Mouse (Mus musculus): Measurements from ENCODE around the gene Rxfp1. TPM values are rescaled to one million over a fixed set of nuclear protein-coding genes. Genes with fewer than 3 reads are reported as not detected.
"Not testable (repeated sequence)": the region's sequence is repeated elsewhere in the genome, so short reads cannot be mapped to it uniquely, and the experiment has no call there.

Gene Rxfp1
- polyA plus RNA-seq, 1 experiment from 2014 or later = 0.10 TPM

- Histone ChIP-seq H3K4me2 (replicated peaks) (no peak overlapping the region), H3K4me3 (replicated peaks) (no peak overlapping the region), H3K27me3 (replicated peaks) (no peaks in the 10 kb centered on the region), H3K27ac (no peak overlapping the region), H3K36me3 (no peaks in the 10 kb centered on the region), H3K4me1 (replicated peaks) (no peaks in the 10 kb centered on the region), H3K9me3 (no peaks in the 10 kb centered on the region), H3K9ac (no peak overlapping the region)
- ATAC-seq = no peak
- WGBS = 82% methylated on average over 8 of the region's 8 CpGs
Measured at GRCm38 (mm10) chr3:79706436-79706835, 31.2 kb downstream of the Rxfp1 start.

DNA sequence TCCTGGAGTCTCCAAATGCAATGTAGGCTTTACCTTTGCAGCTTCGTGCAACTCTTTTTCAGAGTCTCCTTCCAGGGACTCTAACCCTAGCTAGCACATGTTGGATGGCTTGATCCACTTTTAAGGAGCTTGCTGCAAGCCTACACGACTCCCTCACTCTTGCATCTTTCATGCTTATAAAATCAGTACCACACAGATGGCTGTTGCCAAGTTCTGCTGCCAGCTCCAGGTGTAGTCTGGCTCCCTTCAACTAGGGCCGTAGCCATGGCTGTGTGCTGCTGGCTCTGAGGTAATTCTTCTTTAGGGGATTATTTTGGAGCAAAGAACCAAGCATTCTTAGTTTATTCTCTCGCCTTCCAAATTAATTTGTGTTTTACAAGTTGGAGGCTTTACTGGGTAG lies 34.5 kb downstream of the Rxfp1 start:
- 81% methylated on average over 4 of the region's 4 CpGs for WGBS
- H3K4me3 ChIP-seq (replicated peaks) = no peak overlapping the region

DNA sequence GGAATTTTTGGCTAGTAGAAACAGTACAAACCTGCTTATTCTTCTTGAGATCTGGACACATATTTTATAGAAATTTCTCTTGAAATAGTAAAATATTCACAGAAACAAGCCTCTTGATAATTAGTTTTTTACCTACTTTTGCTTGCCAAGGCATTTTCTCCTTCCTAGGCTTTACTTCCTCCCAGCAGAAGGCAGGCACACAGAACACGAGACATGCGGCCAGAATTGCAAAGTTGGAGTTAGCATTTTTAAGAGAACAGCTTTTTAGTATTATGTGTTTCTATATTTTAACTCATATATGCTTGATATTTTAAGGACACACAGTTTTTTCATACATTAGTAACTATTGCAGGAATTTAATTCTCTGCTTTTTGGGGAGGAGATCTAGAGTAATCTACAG lies 45.7 kb downstream of the Rxfp1 start:
- H3K27ac ChIP-seq = no peak overlapping the region
- no peak for ATAC-seq
- WGBS = 88% methylated on average over 2 of the region's 2 CpGs
- no peaks in the 10 kb centered on the region for H3K9me3 ChIP-seq
- no peak overlapping the region for H3K4me2 ChIP-seq (replicated peaks)
- H3K4me1 ChIP-seq (replicated peaks) = no peaks in the 10 kb centered on the region
- H3K9ac ChIP-seq = no peak overlapping the region
- H3K36me3 ChIP-seq = no peaks in the 10 kb centered on the region
- no peak overlapping the region for H3K4me3 ChIP-seq (replicated peaks)
- H3K27me3 ChIP-seq (replicated peaks) = no peaks in the 10 kb centered on the region

More for the DNA sequence above, 34.5 kb downstream of the Rxfp1 start:
- Histone ChIP-seq H3K4me2 (replicated peaks) (no peak overlapping the region), H3K4me1 (replicated peaks) (no peaks in the 10 kb centered on the region), H3K9ac (no peak overlapping the region), H3K27me3 (replicated peaks) (no peaks in the 10 kb centered on the region), H3K36me3 (no peaks in the 10 kb centered on the region), H3K27ac (no peak overlapping the region), H3K9me3 (no peaks in the 10 kb centered on the region)
- ATAC-seq = no peak

- H3K4me2 ChIP-seq (replicated peaks) = no peak overlapping the region
- H3K27ac ChIP-seq = no peak overlapping the region
- no peaks in the 10 kb centered on the region for H3K36me3 ChIP-seq
- no peaks in the 10 kb centered on the region for H3K27me3 ChIP-seq (replicated peaks)
- no peak for ATAC-seq
- 88% methylated on average over 9 of the region's 9 CpGs for WGBS
- no peak overlapping the region for H3K4me3 ChIP-seq (replicated peaks)
- H3K4me1 ChIP-seq (replicated peaks) = no peaks in the 10 kb centered on the region
- no peaks in the 10 kb centered on the region for H3K9me3 ChIP-seq
- no peak overlapping the region for H3K9ac ChIP-seq
Measured at GRCm38 (mm10) chr3:79690111-79690651, 47.5 kb downstream of the Rxfp1 start.

DNA sequence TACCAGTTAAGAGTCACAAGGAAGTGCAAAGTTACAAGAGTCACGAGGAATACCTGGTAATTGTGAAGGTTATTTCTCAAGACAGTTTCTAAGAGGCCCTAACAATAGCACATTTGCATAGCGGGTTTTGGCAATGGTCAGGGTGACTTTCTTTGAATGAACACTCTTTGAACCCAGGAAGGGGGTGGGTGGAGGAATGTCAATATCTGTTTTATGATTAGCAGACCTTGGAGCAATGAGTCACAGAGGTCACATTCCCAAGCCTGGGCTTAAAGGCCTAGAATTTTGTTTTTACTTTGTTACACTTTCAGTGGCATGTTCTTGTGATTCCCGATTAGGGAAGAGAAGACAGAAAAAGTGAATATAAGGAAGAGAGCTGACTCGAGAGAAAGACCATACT lies 49.6 kb downstream of the Rxfp1 start:
- not testable (repeated sequence) for H3K27me3 ChIP-seq (replicated peaks); H3K4me3 ChIP-seq (replicated peaks); H3K4me1 ChIP-seq (replicated peaks); H3K9me3 ChIP-seq; ATAC-seq; H3K36me3 ChIP-seq; H3K9ac ChIP-seq; H3K27ac ChIP-seq; H3K4me2 ChIP-seq (replicated peaks)
- WGBS = 80% methylated on average over 4 of the region's 4 CpGs

GRCm38 (mm10) chr3:79683529-79683928 lies 54.2 kb downstream of the Rxfp1 start:
- H3K9me3 ChIP-seq = no peaks in the 10 kb centered on the region
- WGBS = 49% methylated on average over 8 of the region's 8 CpGs
- H3K27me3 ChIP-seq (replicated peaks) = no peaks in the 10 kb centered on the region
- H3K4me3 ChIP-seq (replicated peaks) = no peak overlapping the region
- no peak overlapping the region for H3K9ac ChIP-seq
- H3K4me1 ChIP-seq (replicated peaks) = no peaks in the 10 kb centered on the region
- H3K4me2 ChIP-seq (replicated peaks) = no peak overlapping the region
- ATAC-seq = no peak
- H3K27ac ChIP-seq = no peak overlapping the region
- H3K36me3 ChIP-seq = no peaks in the 10 kb centered on the region

- Histone ChIP-seq H3K27me3 (replicated peaks) (no peaks in the 10 kb centered on the region), H3K4me2 (replicated peaks) (no peak overlapping the region)
Measured at GRCm38 (mm10) chr3:79682351-79683132, 55.1 kb downstream of the Rxfp1 start.

DNA sequence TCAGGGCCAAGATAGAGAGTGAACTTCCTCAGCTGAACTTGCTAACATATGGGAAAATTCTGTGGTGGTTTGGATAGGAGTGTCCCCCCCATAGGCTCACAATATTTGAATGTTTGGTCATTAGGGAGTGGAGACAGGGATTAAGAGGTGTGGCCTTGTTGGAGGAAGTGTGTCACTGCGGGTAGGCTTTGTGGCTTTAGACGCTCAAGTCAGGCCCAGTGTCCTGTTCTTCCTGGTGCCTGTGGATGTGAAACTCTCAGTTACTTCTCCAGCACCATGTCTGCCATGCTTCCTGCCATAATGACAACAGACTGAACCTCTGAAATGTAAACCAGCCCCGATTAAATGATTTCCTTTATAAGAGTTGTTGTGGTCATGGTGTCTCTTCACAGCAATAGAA lies 61.3 kb downstream of the Rxfp1 start:
- no peaks in the 10 kb centered on the region for H3K27me3 ChIP-seq (replicated peaks)
- H3K4me2 ChIP-seq (replicated peaks) = no peak overlapping the region
- WGBS = 83% methylated on average over 3 of the region's 3 CpGs
- H3K27ac ChIP-seq = no peak overlapping the region
- H3K9ac ChIP-seq = no peak overlapping the region
- H3K36me3 ChIP-seq = no peaks in the 10 kb centered on the region
- no peaks in the 10 kb centered on the region for H3K9me3 ChIP-seq
- no peak overlapping the region for H3K4me3 ChIP-seq (replicated peaks)
- ATAC-seq = no peak
- no peaks in the 10 kb centered on the region for H3K4me1 ChIP-seq (replicated peaks)

More at GRCm38 (mm10) chr3:79682351-79683132, 55.1 kb downstream of the Rxfp1 start:
- Histone ChIP-seq H3K4me1 (replicated peaks) (no peaks in the 10 kb centered on the region), H3K9ac (no peak overlapping the region), H3K36me3 (no peaks in the 10 kb centered on the region), H3K27ac (no peak overlapping the region), H3K4me3 (replicated peaks) (no peak overlapping the region), H3K9me3 (no peaks in the 10 kb centered on the region)
- WGBS = 63% methylated on average over 14 of the region's 14 CpGs
- ATAC-seq = no peak

- Histone ChIP-seq H3K27ac (no peak overlapping the region), H3K9me3 (no peaks in the 10 kb centered on the region), H3K27me3 (replicated peaks) (no peaks in the 10 kb centered on the region), H3K4me2 (replicated peaks) (no peak overlapping the region), H3K36me3 (no peaks in the 10 kb centered on the region), H3K9ac (no peak overlapping the region), H3K4me3 (replicated peaks) (no peak overlapping the region), H3K4me1 (replicated peaks) (no peaks in the 10 kb centered on the region)
- ATAC-seq = no peak
- 87% methylated on average over 5 of the region's 5 CpGs for WGBS
Measured at GRCm38 (mm10) chr3:79674641-79675040, 63.0 kb downstream of the Rxfp1 start.

GRCm38 (mm10) chr3:79673082-79673481 lies 64.6 kb downstream of the Rxfp1 start:
- no peak for ATAC-seq
- Histone ChIP-seq H3K36me3 (no peaks in the 10 kb centered on the region), H3K9me3 (no peaks in the 10 kb centered on the region), H3K27me3 (replicated peaks) (no peaks in the 10 kb centered on the region), H3K4me3 (replicated peaks) (no peak overlapping the region), H3K4me2 (replicated peaks) (no peak overlapping the region), H3K4me1 (replicated peaks) (no peaks in the 10 kb centered on the region), H3K9ac (no peak overlapping the region), H3K27ac (no peak overlapping the region)
- 18% methylated on average over 4 of the region's 4 CpGs for WGBS

- no peak for ATAC-seq
- H3K4me1 ChIP-seq (replicated peaks) = no peaks in the 10 kb centered on the region
Measured at GRCm38 (mm10) chr3:79672188-79672587, 65.5 kb downstream of the Rxfp1 start.

DNA sequence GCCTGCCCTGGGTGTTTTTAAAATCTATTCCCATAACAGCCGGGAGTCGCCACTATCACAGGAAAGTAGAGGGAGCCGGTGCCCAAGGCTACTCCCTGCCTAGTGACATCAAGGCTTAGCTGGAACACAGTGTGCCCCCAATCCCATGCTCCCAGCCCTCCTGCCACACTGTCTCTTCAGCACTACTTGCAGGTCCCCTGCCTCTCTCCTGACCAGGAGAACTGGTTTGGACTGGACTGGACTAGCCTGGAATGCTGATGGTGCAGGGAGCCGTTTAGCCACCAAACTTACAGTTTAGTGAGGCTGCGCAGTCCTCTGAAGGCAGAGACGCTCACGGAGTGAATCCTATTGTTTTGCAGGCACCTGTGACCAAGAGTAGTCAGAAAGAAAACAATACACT lies 67.1 kb downstream of the Rxfp1 start:
- Histone ChIP-seq H3K36me3 (no peaks in the 10 kb centered on the region), H3K4me3 (replicated peaks) (no peak overlapping the region), H3K4me2 (replicated peaks) (no peak overlapping the region), H3K27ac (no peak overlapping the region), H3K9me3 (no peaks in the 10 kb centered on the region), H3K4me1 (replicated peaks) (no peaks in the 10 kb centered on the region), H3K9ac (no peak overlapping the region), H3K27me3 (replicated peaks) (no peaks in the 10 kb centered on the region)
- WGBS = 87% methylated on average over 7 of the region's 7 CpGs
- ATAC-seq = no peak

More at GRCm38 (mm10) chr3:79672188-79672587, 65.5 kb downstream of the Rxfp1 start:
- H3K36me3 ChIP-seq = no peaks in the 10 kb centered on the region
- no peak overlapping the region for H3K4me2 ChIP-seq (replicated peaks)
- no peak overlapping the region for H3K27ac ChIP-seq
- H3K9me3 ChIP-seq = no peaks in the 10 kb centered on the region
- WGBS = 78% methylated on average over 16 of the region's 16 CpGs
- H3K4me3 ChIP-seq (replicated peaks) = no peak overlapping the region
- no peaks in the 10 kb centered on the region for H3K27me3 ChIP-seq (replicated peaks)
- no peak overlapping the region for H3K9ac ChIP-seq
